Mouse (Mus musculus) layer of hippocampus, adult 2 months (tissue): Measurements from ENCODE around the gene Gns. TPM values are rescaled to one million over a fixed set of nuclear protein-coding genes. Genes with fewer than 3 reads are reported as not detected.
A peak's percentile ranks its signal among the peaks of the same experiment; 100 is the strongest.

Experiments
- DNase-seq, 2 experiments: peaks; one replicate each; pipeline ENCODE4 v3.0.0; 2022; ENCODE audit warnings: low spot score in 2 of 2
- H3K27ac ChIP-seq: fragments of 200-600 bp; 2 replicates; pipeline ENCODE4 v1.8.1; 2022
- H3K4me3 ChIP-seq: fragments of 200-600 bp; 2 replicates; pipeline ENCODE4 v1.8.1; 2022; ENCODE audit warnings: mild to moderate bottlenecking
- CTCF ChIP-seq: fragments of 200-600 bp; conservative IDR thresholded peaks from 2 replicates; pipeline ENCODE4 v1.8.1; 2022; ENCODE audit warnings: antibody characterized with exemption, mild to moderate bottlenecking, moderate library complexity
- total RNA-seq, 2 experiments: library from RNA; stranded (reverse); gene quantifications; 2 replicates each; pipeline ENCODE4 v1.2.3; 2021

Gene Gns
- total RNA-seq, 2 experiments from 2014 or later: 78.8 to 83.5 TPM

DNA sequence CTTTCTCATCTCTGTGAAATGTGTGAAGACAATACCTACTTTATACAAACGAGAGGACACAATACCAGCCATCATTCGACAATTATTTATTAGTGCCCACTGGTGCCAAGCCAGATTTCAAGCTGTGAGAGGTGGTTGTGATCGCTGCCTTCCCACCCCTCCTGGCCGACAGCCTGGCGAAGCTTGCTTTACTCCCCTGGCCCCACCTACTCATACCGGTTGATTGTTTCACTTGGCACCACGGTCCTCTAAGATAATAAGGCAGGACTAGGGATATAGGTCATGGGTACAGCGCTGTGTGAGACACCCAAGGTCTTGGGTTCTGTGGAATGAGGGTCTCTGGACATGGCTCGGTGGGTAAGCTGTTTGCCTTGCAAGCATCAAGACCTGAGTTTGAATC, 56.1 kb downstream of the Gns start:
- H3K27ac ChIP-seq: peak overlapping the region; percentile 5; the same call in 1 of the 2 replicates
- DNase-seq: no peak
- no peak overlapping the region for H3K4me3 ChIP-seq
- TF ChIP-seq CTCF: no peak

DNA sequence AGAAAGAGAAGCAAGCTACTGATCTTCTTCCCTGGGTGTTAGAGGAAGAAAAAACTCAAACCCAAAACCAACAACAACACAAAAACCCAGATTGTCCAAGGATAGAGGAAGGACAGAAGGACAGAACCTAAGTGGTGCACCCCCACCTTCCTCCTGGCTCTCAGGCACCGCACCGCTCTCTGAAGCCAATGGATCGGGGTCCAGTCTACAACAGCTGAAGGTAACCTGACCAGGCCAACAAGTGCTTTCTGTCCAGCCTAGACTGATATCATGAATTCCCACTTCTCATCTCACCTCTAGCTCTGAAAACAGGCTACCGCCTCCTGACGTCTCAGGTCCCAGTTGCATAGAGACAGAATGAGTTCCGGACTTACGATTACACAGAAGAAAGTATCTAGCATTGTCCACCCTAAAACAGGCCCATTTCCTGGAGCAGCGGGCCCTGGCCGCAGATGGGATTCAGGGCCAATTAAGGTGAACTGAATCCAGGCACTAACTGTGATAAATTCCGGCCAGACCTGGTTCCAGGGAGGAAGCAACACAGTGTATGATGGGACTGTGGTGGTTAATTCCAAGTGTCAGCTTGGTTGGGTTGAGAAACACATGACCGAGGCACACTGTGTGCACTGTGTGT, 56.9 kb downstream of the Gns start:
- DNase-seq: no peak
- no peak for TF ChIP-seq CTCF
- H3K4me3 ChIP-seq: no peak overlapping the region
- H3K27ac ChIP-seq: peak overlapping the region; percentile 5; the same call in 1 of the 2 replicates

DNA sequence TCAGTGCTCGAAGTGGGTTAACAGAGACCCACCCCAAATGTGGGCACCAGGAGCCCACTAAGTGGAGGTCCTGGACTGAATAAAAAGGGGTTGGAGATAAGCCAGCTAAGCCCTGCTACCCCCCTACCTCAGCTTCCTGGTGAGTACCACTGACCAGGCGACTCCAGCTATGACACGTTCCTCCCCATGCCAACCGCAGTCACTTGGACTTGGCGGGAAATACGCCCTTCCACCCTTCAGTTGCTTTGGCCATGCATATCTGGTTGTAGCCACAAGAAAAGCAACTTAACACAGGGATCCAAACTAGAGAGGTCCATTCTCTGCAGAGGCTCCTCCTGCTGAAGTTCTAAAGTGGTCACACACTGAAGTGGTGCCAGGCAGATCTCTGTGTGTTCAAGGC, 57.4 kb downstream of the Gns start:
- DNase-seq: no peak
- TF ChIP-seq CTCF: no peak
- Histone ChIP-seq H3K4me3 (no peak overlapping the region), H3K27ac (no peak overlapping the region)

DNA sequence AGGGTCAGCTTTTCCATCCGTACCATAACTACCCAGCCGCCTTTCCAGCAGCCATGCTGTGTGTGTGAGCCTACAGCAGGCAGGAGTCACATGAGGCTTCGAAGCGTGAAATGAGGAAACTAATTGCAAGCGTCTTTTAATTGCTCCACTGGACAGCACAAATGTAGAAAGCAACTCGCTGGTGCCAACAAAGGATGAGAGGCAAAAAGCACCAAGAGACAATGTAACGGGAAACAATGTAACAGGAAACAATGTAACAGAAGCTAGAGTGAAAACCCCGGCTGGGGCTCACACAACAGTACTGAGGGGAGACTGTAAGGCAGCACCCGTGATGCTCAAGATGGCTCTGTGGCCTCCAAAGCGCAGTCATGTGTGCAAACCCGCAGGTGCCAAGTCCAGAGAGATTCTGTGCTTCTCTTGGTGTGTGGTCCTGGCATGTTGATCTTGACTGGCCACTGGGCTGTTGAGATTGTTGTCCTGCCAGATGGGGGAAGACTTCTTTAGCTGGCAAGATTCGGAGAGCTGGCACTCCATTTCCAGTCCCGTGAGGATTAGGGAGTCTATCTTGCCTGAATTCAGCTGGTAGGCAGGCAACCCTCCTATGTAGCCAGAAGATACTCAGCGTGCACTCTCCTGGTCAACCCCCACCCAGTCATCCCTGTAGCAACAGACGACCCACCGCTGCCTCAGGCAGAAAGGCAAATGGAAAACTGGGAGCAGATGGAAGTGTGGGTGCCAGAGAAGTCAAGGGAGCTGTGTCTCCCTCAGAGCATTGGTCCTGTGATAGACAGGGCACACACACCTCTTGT, 58.9 kb downstream of the Gns start:
- no peak for TF ChIP-seq CTCF
- Histone ChIP-seq H3K4me3 (no peak overlapping the region), H3K27ac (peak overlapping the region; percentile 46; the same call in 1 of the 2 replicates)
- DNase-seq: no peak

DNA sequence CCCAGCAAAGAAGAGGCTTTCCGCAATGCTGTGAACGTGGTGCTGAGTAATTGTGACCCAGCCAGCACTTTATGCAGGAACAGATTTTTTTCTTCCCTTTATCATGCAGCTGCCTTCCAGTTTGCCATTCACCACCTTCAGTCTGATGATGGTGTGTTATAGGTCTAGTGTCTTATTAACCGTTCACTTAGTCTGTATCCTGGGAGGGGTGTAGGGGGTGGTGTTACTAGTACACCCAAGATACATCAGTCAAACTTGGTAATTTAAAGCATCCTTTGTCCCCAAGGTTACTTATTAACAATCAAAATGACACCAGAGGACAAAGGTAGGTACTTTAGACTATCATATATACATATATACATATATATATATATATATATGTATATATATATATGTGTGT, 59.6 kb downstream of the Gns start:
- peak overlapping the region; percentile 46; the same call in 1 of the 2 replicates for H3K27ac ChIP-seq
- no peak for TF ChIP-seq CTCF
- no peak overlapping the region for H3K4me3 ChIP-seq
- no peak for DNase-seq

DNA sequence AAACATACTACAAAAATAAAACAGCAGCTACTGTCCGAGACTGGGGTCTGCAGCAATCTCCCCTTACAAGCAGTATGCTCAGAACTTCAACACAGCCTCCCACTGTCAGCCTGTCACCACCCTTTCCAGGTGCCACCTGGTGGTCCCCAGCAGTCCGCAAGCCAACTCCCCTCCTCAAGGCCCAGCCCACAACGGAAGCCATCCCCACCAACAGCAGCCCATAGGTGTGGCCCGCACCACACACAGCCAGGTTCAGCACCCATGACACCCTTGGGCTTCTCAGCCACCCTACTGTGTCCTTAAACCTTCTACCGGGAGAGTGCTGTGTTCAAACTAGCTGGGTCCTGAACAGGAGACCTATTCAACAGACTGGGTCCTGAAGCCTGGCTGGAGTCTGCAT, 60.2 kb downstream of the Gns start:
- no peak for DNase-seq
- no peak for TF ChIP-seq CTCF
- no peak overlapping the region for H3K4me3 ChIP-seq
- no peak overlapping the region for H3K27ac ChIP-seq

DNA sequence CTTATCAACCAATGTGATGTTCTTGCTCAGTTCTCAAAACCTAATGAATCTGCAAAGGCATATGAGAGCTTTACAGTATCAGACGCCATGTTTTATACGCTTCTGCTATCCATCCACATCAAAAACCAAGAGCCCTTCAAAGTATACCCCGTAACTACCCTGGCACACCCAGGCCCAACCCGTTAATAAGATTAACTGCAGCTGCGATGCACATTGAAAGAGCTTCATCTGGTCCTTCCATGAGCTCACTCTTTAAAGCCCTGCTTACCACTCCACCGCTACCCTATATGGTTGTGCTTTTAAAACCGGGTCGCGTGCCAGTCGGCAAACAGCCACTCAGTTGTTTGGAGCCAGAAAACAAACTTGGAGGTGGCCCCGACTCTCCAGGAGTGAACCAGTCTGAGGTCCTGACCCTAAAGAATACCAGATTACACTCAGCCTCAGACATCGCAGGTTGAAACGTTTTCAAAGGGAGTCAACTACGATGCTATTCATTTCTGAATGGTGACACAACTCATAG, 60.7 kb downstream of the Gns start:
- TF ChIP-seq CTCF: no peak
- no peak overlapping the region for H3K27ac ChIP-seq
- DNase-seq: no peak
- no peak overlapping the region for H3K4me3 ChIP-seq

DNA sequence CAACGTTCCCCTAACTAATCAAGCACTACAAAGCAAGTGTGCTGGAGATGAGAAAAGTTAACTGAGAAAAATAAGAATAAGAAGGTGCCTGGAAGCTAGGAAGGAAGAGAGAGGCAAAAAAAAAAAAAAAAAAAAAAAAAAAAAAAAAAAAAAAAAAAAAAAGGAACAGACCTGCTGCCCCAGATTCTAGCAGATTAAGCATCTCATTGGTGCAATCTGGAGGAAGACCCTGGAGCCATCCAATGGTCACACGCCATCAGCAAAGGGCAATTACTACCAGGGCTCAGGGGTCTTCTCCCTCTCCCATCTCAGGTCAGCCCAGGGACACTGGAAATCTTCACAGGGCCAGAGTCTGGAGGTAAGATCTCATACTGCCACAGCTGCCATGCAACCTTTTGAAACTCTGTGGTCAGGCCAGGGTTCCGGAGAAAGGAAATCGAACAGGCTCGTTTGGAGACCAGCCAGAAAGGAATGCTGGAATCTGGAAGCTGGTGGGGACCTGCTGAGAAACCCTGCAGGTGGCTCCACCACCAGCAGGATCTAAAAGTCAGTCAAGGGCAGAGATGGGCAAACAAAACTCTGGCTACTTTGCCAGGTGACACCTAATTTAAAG, 61.7 kb downstream of the Gns start:
- no peak for TF ChIP-seq CTCF
- H3K4me3 ChIP-seq: no peak overlapping the region
- no peak overlapping the region for H3K27ac ChIP-seq
- DNase-seq: no peak

DNA sequence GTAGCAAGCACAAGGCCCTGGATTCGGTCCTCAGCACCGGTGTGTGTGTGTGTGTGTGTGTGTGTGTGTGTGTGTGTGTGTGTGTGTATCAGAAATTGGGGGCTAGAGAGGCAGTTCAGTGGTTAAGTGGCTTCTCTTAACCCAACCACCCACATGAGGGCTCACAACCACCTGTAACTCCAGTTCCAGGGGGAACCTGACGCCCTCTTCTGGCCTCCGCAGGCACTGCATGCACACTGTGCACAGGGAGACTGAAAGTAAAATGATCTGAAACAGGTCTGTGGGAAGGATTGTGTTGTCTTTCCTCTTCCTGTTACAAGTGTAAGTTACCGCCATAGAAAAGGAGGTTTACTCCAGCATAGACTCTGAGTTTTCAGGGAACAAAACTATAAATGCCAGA, 62.2 kb downstream of the Gns start:
- TF ChIP-seq CTCF: peak; percentile 66
- H3K4me3 ChIP-seq: no peak overlapping the region
- H3K27ac ChIP-seq: peak overlapping the region; percentile 55; the same call in 1 of the 2 replicates
- DNase-seq: no peak

DNA sequence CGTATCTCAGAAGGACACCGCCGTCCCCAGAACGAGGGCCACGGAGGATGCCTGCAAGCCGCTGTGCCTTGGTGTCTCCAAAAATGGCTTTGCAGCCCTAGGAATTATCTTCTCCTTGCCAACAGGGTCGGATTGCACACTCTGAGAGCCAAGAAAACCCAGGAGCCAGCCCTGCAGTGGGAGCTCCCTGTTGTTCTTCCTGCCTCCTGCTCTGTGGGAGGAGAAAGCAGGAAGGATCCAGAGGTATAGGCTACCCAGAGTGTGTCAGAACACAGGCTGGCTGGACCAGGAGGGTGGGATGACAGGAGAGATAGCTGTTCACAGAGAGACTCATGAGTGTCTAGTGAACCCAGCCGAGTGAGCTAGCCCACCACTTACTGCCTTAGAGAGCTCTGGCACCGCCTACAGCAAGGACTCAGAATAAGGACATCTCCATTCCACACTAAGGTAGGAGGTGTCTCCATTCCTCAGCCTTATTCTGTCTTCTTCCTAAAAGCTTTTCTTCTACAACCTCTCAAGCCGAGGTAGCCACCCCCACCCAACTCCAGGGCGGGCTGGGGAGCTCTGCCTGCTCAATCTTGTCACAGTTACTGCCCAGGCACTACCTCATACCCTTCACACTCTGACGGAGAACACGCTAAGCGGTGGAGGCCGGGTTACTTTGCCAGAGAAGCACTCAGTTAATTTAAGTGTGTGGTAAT, 63.3 kb downstream of the Gns start:
- H3K27ac ChIP-seq: peak overlapping the region; percentile 55; the same call in 1 of the 2 replicates
- no peak overlapping the region for H3K4me3 ChIP-seq
- TF ChIP-seq CTCF: no peak
- DNase-seq: no peak

DNA sequence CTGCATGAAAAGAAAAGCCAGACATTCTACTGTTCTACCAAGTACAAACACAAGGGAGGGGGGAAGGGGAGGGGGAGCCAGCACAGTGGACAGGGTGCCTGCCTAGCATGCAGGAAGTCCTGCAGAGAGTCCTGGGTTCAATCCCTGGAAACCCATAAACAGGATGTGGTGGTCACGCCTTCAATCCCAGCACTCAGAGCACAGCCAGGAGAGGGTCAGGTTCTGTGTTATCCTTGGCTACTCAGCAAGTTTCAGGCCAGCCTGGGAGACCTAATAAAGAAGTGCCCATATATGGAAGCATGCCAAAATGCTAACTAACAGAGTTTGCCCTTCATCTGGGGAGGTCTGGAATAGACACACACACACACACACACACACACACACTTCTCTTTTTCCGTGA, 64.2 kb downstream of the Gns start:
- Histone ChIP-seq H3K4me3 (no peak overlapping the region), H3K27ac (peak overlapping the region; percentile 55; the same call in 1 of the 2 replicates)
- no peak for DNase-seq
- no peak for TF ChIP-seq CTCF

DNA sequence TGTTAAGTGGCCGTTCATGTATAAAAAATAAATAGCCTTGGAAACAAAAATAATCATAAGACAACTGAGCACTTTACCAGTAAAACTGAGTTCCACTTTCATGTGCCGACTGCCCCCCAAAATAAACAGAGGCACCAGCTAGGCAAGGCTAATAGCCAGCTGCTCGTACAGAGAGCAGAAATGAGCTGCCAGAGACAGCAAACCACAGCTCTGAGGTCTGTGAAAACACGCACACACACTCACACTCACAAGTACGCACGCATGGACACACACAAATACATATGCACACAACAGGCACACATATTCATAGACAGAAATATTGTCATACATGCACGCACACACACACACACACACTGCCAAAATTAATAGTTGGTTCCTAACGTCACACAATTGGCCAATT, 64.7 kb downstream of the Gns start:
- H3K4me3 ChIP-seq: no peak overlapping the region; the same call in 1 of the 2 replicates
- no peak for TF ChIP-seq CTCF
- H3K27ac ChIP-seq: peak overlapping the region; percentile 32; the same call in 1 of the 2 replicates
- no peak for DNase-seq
